Mouse (Mus musculus): ENCODE measurements around the gene Efcab9. TPM values are rescaled to one million over a fixed set of nuclear protein-coding genes. Genes with fewer than 3 reads are reported as not detected.

The Efcab9 gene
- total and polyA plus RNA-seq, 3 experiments, result 0.25 to 1.5 TPM; not detected in 1

GRCm38 (mm10) chr11:32486621-32487020 is 45.3 kb downstream of the Efcab9 start:
- in situ Hi-C loops (cut with MboI; ENCODE audit: low pct_ligation_motif_present, low pct_unique_long_range_greater_than_20kb, low sequenced_read_pairs), result loop anchor here (5.0 kb wide), 1 partner anchor 34 kb away; no protein-coding TSS in a partner anchor

GRCm38 (mm10) chr11:32485290-32485689 is 46.6 kb downstream of the Efcab9 start:
- Histone ChIP-seq H3K9me3 (replicated peaks; ENCODE audit: low read length) (no peaks in the 10 kb centered on the region), H3K79me2 (replicated peaks; ENCODE audit: control insufficient read depth, extremely low read depth, insufficient read depth, poor library complexity, severe bottlenecking) (no peaks in the 10 kb centered on the region), H3K4me2 (ENCODE audit: insufficient read depth, low read depth, poor library complexity, severe bottlenecking) (no peak overlapping the region), H3K9ac (ENCODE audit: insufficient read depth, low read depth) (no peak overlapping the region), H3K4me3 (replicated peaks in 1 of 3; ENCODE audit: low read depth in 2 of 3, low read length in 2 of 3, poor library complexity in 1 of 3) (no peak overlapping the region), H3K4me1 (ENCODE audit: control insufficient read depth in 1 of 2, insufficient read depth in 2 of 2) (peaks cover 14 to 44% of the 10 kb centered on the region in 2 experiments), H3K36me3 (replicated peaks in 1 of 2; ENCODE audit: control insufficient read depth in 1 of 2, insufficient read depth in 1 of 2, low read length in 1 of 2) (peaks cover 0 to 4% of the 10 kb centered on the region in 2 experiments), H3K27me3 (replicated peaks) (no peaks in the 10 kb centered on the region), H3K27ac (ENCODE audit: insufficient read depth, low read depth) (no peak overlapping the region)
- dilution Hi-C loops (cut with MboI; ENCODE audit: extremely low pct_ligation_motif_present, extremely low pct_unique_long_range_greater_than_20kb, low sequenced_read_pairs) (no loop called here), in situ Hi-C loops (cut with MboI; ENCODE audit: low pct_ligation_motif_present, low pct_unique_long_range_greater_than_20kb, low sequenced_read_pairs) (loop anchor here (5.0 kb wide), 1 partner anchor 33 kb away; no protein-coding TSS in a partner anchor)
- no peak for DNase-seq (ENCODE audit: extremely low read depth)
- TF ChIP-seq CTCF (conservative IDR thresholded peaks at IDR 0.05 in 1 of 2, IDR thresholded peaks at IDR 0.05 in 1 of 2; ENCODE audit: low read depth in 2 of 2, low read length in 2 of 2) (peak in 1 of 2 experiments; percentile 82; a peak in 2 of 4 replicates), EP300 (IDR thresholded peaks at IDR 0.05; ENCODE audit: low read length) (no peak), SIN3A (IDR thresholded peaks at IDR 0.05; ENCODE audit: low read length) (no peak), ELF1 (IDR thresholded peaks at IDR 0.05; ENCODE audit: low read depth, low read length) (no peak), ZKSCAN1 (IDR thresholded peaks at IDR 0.05; ENCODE audit: borderline replicate concordance, low read depth, low read length) (no peak), ZNF384 (IDR thresholded peaks at IDR 0.05; ENCODE audit: low read depth, low read length) (peak; percentile 91), BHLHE40 (IDR thresholded peaks at IDR 0.05; ENCODE audit: low read depth, low read length) (no peak), USF2 (conservative IDR thresholded peaks at IDR 0.05; ENCODE audit: low read depth, low read length) (no peak), TBP (conservative IDR thresholded peaks at IDR 0.05; ENCODE audit: low read depth, low read length) (no peak), ZC3H11A (IDR thresholded peaks at IDR 0.05; ENCODE audit: low read depth, low read length) (peak; percentile 22; the same call in 1 of the 2 replicates), NRF1 (IDR thresholded peaks at IDR 0.05; ENCODE audit: low read depth, low read length) (no peak), NELFE (IDR thresholded peaks at IDR 0.05; ENCODE audit: low read depth, low read length) (no peak), RAD21 (IDR thresholded peaks at IDR 0.05; ENCODE audit: low read depth, low read length) (peak; percentile 79), MYC (IDR thresholded peaks at IDR 0.05; ENCODE audit: low read depth, low read length) (0 out of 2 replicates have a peak, but pooled peaks have one; percentile 53), MAZ (IDR thresholded peaks at IDR 0.05; ENCODE audit: low read depth, low read length) (no peak), PAX5 (IDR thresholded peaks at IDR 0.05; ENCODE audit: low read length) (no peak), MAX (IDR thresholded peaks at IDR 0.05; ENCODE audit: low read length) (no peak), POLR2A (IDR thresholded peaks at IDR 0.05; ENCODE audit: low read depth, low read length) (no peak), JUN (IDR thresholded peaks at IDR 0.05; ENCODE audit: insufficient read depth, low read depth, low read length) (no peak), ZMIZ1 (IDR thresholded peaks at IDR 0.05; ENCODE audit: low read depth, low read length) (no peak), SMC3 (IDR thresholded peaks at IDR 0.05; ENCODE audit: low read depth, low read length) (peak; percentile 70), MEF2A (IDR thresholded peaks at IDR 0.05; ENCODE audit: borderline replicate concordance, low read depth, low read length) (no peak), USF1 (IDR thresholded peaks at IDR 0.05; ENCODE audit: low read depth, low read length) (no peak), RCOR1 (conservative IDR thresholded peaks at IDR 0.05; ENCODE audit: low read depth, low read length) (no peak), UBTF (IDR thresholded peaks at IDR 0.05; ENCODE audit: low read depth, low read length) (no peak), MXI1 (IDR thresholded peaks at IDR 0.05; ENCODE audit: low read depth, low read length) (no peak), JUND (conservative IDR thresholded peaks at IDR 0.05; ENCODE audit: low read depth, low read length) (no peak; the same call in 1 of the 2 replicates), KAT2A (IDR thresholded peaks at IDR 0.05; ENCODE audit: insufficient replicate concordance, low read length) (no peak), HCFC1 (IDR thresholded peaks at IDR 0.05; ENCODE audit: low read depth, low read length) (no peak), GABPA (IDR thresholded peaks at IDR 0.05; ENCODE audit: insufficient replicate concordance, low read depth, low read length) (no peak), CHD2 (IDR thresholded peaks at IDR 0.05; ENCODE audit: low read length) (no peak), E2F4 (IDR thresholded peaks at IDR 0.05; ENCODE audit: insufficient replicate concordance, low read depth, low read length) (no peak), IRF4 (IDR thresholded peaks at IDR 0.05; ENCODE audit: low read depth, low read length) (no peak), CHD1 (IDR thresholded peaks at IDR 0.05; ENCODE audit: low read depth, low read length) (no peak)

More at GRCm38 (mm10) chr11:32486621-32487020, 45.3 kb downstream of the Efcab9 start:
- peaks cover 9 to 47% of the 10 kb centered on the region in 2 experiments for H3K4me1 ChIP-seq (ENCODE audit: control insufficient read depth in 1 of 2, insufficient read depth in 2 of 2)
- no peak overlapping the region for H3K27ac ChIP-seq (ENCODE audit: insufficient read depth, low read depth)
- peaks cover 0 to 4% of the 10 kb centered on the region in 2 experiments for H3K36me3 ChIP-seq (replicated peaks in 1 of 2; ENCODE audit: control insufficient read depth in 1 of 2, insufficient read depth in 1 of 2, low read length in 1 of 2)
- no peak overlapping the region for H3K4me3 ChIP-seq (replicated peaks in 1 of 3; ENCODE audit: low read depth in 2 of 3, low read length in 2 of 3, poor library complexity in 1 of 3)
- DNase-seq (ENCODE audit: extremely low read depth), result no peak
- dilution Hi-C loops (cut with MboI; ENCODE audit: extremely low pct_ligation_motif_present, extremely low pct_unique_long_range_greater_than_20kb, low sequenced_read_pairs), result no loop called here
- TF ChIP-seq MXI1 (IDR thresholded peaks at IDR 0.05; ENCODE audit: low read depth, low read length), result no peak
- TF ChIP-seq MAZ (IDR thresholded peaks at IDR 0.05; ENCODE audit: low read depth, low read length), result no peak
- no peaks in the 10 kb centered on the region for H3K79me2 ChIP-seq (replicated peaks; ENCODE audit: control insufficient read depth, extremely low read depth, insufficient read depth, poor library complexity, severe bottlenecking)
- H3K9me3 ChIP-seq (replicated peaks; ENCODE audit: low read length), result no peaks in the 10 kb centered on the region
- H3K27me3 ChIP-seq (replicated peaks), result no peaks in the 10 kb centered on the region
- H3K4me2 ChIP-seq (ENCODE audit: insufficient read depth, low read depth, poor library complexity, severe bottlenecking), result no peak overlapping the region
- H3K9ac ChIP-seq (ENCODE audit: insufficient read depth, low read depth), result no peak overlapping the region
